Mouse (Mus musculus): ENCODE results near the gene Lrrtm4.

Lrrtm4 gene

GRCm38 (mm10) chr6:80018765-80019164 lies at the start of gene Lrrtm4:
Lrrtm4 (plus strand) TSS chr6:80018877.
- no peak for DNase-seq (ENCODE audit: low read depth, low spot score)

GRCm38 (mm10) chr6:80019189-80019860 lies 648 bp downstream of the Lrrtm4 start:
- DNase-seq (ENCODE audit: low read depth, low spot score) = no peak

DNA sequence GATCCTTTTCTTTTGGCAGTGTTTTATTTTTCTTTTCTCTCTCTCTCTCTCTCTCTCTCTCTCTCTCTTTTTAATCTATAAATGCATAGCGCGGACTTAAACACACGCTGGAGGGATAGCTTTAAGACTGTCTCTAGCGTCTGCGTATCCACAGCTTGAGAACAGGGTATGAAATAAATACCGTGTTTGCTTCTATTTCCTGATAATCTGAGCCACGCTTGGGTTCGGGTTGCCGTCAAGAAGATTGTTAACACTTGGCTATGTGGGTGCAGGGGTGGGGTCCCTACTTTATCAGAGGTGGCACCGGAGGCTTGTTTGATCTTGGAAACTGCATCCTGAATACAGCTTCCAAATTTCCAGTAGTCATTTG lies 1.2 kb downstream of the Lrrtm4 start:
- DNase-seq (ENCODE audit: low read depth, low spot score) = no peak

DNA sequence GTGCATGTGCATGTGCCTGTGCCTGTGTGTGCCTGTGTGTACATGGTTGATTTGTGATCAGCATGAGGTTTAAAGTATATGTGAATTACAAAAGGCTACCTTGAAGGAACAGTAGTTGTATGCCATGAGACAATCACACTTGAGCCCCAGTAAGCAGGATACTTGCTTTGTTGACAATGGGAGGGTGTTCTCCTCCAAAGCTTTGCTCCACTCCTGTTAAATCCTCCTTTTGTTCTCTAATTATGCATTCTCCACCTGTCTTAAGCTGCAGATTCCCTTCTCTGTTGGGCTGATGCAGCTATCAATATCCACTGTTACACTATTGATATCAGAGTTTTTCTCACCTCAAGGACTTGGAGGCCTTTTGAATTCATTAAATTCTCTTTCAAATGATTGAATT lies 38.2 kb downstream of the Lrrtm4 start:
- DNase-seq (ENCODE audit: low read depth, low spot score) = no peak

DNA sequence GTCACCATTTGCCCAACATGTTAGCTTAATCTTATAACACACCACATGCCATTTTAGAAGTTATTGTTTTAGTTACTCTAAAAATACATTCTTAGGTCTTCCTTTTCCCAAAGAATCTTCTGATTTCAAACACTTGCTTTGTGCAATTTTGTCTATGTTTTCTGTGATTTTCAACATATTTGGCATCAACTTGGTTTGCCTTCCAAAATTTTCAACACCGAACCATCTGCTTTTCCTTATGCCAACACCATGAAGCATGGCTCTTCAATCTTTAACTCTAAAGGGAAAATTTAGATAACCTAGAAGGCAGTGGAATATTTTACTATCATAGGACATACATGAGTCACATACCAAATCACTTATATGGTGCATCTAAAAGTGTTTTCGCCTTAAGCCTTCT lies 59.3 kb downstream of the Lrrtm4 start:
- DNase-seq (ENCODE audit: low read depth, low spot score) = no peak

DNA sequence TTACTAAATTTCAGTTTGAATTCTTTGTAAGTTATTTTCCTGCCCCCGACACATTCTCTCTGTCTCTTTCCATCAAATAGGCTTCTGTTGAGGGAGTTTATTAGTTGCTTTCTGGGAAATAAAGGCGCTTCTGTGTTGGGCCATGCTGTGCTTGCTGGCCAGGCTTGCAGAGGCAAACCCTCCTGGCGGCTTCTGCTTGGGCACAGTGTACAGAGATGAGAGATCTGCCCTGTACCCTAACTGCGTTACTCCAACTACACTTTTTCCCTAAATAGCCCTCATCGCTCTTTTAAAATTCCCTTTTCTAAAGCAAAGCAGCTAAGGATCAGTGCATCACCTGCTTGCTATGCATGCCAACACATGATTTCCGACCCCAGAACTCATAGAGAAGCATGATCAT lies 60.6 kb downstream of the Lrrtm4 start:
- DNase-seq (ENCODE audit: low read depth, low spot score) = no peak

GRCm38 (mm10) chr6:80094909-80095308 lies 76.2 kb downstream of the Lrrtm4 start:
- no peak for DNase-seq (ENCODE audit: low read depth, low spot score)

DNA sequence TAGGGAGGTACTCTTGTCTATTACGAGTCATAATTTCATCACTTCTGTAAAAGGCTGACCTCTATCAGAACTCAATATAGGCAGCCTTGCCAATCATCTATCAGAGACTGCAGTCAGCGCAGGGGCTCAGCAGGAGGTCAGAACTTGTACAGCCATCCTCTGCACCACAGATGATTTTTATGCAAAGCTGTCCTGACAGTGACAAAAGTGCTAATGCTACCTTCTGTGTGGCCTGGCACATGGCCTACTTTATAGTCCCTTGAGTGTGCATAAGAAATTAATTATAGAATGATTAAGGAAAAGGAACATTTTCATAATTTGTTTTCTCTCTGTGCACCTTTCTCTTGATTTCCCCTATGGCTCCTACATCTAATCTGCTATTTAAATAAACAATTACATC lies 86.7 kb downstream of the Lrrtm4 start:
- no peak for DNase-seq (ENCODE audit: low read depth, low spot score)

GRCm38 (mm10) chr6:80105843-80106242 lies 87.2 kb downstream of the Lrrtm4 start:
- DNase-seq (ENCODE audit: low read depth, low spot score) = no peak

- DNase-seq (ENCODE audit: low read depth, low spot score) = no peak
Observed at GRCm38 (mm10) chr6:80126419-80126818, 107.7 kb downstream of the Lrrtm4 start.

GRCm38 (mm10) chr6:80162585-80162984 lies 143.9 kb downstream of the Lrrtm4 start:
- DNase-seq (ENCODE audit: low read depth, low spot score) = no peak

DNA sequence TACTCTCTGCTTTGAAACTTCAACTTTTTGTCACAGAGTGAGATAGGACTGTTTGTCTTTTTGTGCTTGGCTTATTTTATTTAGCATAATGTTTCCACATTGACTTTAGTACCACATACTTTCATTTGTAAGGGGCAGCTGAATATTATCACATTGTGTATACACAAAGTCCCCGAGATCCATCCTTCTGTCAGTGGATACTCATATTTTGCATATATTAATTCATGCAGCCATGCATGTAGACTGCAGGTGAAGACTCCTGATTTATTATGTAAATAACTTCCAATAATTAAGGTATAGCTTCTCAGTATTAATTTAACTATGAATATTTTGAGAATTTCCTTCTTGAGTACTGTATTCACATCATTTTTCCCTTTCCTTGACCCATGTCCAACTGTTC lies 163.2 kb downstream of the Lrrtm4 start:
- no peak for DNase-seq (ENCODE audit: low read depth, low spot score)

DNA sequence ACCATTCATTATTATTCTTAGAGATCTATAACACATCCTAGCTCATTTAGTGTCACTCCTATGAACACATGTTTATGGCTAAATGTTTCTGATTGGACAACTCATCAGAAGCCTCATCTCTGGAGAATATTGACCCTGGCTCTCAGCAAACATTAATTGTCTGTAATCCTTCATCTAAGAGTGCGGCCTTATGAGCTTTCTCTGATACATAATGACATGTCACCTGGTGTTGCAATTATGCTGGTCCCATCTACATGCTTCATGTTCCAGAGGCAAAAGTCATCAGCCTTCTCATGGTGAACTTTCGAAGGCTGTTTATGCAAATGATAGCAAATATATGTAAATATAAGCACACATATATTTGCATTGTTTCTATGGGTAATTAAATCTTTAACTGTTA lies 163.7 kb downstream of the Lrrtm4 start:
- DNase-seq (ENCODE audit: low read depth, low spot score) = no peak

- no peak for DNase-seq (ENCODE audit: low read depth, low spot score)
Observed at GRCm38 (mm10) chr6:80185489-80186113, 166.9 kb downstream of the Lrrtm4 start.

DNA sequence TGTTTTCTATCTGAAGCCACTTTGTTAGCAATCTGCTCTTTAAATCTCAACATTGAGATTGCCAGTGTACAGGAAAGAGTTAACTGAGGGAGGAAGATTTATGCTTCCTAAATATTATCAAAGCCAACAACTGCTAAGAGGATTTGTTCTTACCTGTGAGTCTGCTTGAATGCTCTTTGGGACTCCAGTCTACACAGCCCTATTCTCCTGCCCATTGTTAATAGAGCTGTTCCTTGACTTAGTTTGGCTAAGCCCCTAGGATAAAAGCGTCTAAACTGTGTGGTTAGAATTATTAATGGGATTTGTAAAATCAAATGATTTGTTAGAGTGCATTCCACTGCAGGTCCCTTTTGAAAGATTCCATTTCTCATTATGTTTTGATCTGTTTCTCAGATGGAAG lies 168.1 kb downstream of the Lrrtm4 start:
- no peak for DNase-seq (ENCODE audit: low read depth, low spot score)

DNA sequence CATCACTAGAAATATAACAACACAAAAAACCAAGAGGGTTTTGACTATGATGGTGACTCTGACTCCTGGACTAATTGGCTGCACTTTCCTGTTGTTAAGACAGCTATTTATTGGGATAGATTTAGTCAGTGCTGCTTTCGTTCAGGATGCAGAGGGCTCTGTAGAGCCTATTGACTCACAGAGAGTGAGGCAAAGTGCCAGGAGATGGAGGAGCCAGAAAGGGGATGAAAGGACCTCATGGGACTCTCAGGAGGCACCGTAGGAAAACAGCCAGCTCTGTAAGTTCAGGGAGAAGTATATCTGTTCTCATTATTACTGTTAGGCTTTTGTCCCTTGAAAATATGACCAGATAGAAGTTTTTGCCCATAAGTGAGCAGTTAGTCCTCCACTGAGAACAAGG lies 190.8 kb downstream of the Lrrtm4 start:
- no peak for DNase-seq (ENCODE audit: low read depth, low spot score)

DNA sequence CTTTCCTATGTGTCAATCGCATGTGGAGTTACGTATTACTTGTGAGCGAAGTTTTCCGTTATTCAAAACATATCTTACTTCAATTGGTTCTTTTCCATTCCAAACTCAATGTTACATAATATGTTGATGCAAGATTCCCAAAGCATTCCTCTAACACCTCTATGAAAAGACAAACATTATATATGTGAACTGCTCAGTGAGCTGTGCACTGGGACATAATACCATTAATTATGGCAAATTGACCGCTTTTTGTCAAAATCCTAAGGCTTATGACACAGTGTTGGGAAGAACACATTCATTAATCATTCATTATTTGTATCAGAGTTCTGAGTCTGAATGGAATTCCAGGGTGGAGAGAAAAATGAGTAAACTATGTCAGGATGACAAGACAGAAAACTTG lies 191.6 kb downstream of the Lrrtm4 start:
- no peak for DNase-seq (ENCODE audit: low read depth, low spot score)

DNA sequence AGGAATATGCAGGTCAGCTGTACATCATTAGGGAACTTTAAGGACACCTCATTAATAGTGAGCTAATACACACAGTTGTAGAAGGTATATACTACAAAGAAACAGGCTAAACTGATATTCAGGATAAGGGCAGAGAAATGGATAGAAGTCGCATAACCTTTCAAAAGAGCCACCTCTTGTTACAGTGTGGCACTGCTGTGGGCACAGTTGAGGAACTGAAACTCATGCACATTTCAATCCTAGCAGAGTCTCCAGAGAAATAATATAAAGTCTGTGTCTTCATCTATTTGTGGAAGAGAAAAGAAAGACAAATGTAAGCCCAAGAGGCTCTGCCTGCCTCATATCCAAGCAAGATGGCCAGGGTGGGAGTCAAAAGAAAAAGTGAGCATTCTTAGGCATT lies 242.9 kb downstream of the Lrrtm4 start:
- DNase-seq (ENCODE audit: low read depth, low spot score) = no peak

DNA sequence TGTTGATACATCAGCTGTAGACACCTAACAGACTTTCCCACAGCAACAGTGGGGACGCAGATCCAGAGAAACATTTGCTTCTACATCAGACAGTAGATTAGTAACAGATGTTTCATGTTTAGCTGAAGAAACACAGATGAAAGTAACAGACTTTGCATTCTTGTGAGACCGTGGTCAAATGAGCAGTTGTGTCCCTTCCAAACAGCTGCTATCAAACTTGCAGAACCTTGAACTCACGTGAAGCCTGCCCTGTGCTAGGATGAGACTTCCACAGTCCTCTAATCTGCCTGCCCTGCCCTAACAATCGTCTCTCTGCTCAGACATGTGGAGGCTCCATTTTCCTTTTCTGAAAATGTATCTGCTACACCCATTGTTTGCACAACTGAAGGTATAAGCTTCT lies 245.3 kb downstream of the Lrrtm4 start:
- DNase-seq (ENCODE audit: low read depth, low spot score) = no peak

DNA sequence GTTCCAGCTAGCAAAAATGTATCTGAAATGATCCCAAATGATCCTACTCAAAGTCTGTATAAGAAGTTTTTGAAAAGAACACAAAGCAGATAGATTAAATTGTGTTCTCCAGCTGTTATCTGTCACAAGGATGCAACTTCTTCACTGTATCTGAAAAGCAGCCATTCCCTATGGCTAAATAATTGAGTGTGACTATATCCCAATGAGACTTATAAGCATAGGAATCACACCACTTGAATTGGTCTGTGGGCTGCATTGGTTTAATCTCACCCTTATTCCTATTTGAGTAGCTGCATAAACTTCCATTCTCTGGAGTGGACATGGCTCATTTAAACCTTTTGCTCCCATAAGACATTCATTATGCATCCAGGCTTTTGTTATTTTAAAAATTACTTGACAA lies 245.9 kb downstream of the Lrrtm4 start:
- DNase-seq (ENCODE audit: low read depth, low spot score) = no peak

GRCm38 (mm10) chr6:80265746-80266145 lies 247.1 kb downstream of the Lrrtm4 start:
- DNase-seq (ENCODE audit: low read depth, low spot score) = no peak

DNA sequence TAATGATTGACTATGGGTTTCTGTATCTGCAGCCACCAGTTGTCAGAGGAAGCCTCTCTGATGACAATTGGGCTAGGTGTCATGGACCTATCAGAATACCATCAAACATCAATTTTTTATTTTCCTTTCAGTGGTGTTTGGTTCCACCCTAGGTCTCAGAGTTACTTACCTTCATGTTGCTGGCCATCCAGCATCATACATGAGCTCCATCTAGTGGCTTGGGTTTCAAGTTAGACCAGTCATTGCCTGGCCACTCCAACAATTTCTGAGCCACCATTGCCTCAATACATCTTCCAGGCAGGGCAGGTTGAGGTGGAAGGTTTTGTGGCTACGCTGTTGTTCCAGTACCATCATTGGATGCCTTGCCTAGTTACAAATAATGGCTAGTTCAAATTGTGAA lies 268.3 kb downstream of the Lrrtm4 start:
- DNase-seq (ENCODE audit: low read depth, low spot score) = no peak

GRCm38 (mm10) chr6:80301871-80302270 lies 283.2 kb downstream of the Lrrtm4 start:
- no peak for DNase-seq (ENCODE audit: low read depth, low spot score)

DNA sequence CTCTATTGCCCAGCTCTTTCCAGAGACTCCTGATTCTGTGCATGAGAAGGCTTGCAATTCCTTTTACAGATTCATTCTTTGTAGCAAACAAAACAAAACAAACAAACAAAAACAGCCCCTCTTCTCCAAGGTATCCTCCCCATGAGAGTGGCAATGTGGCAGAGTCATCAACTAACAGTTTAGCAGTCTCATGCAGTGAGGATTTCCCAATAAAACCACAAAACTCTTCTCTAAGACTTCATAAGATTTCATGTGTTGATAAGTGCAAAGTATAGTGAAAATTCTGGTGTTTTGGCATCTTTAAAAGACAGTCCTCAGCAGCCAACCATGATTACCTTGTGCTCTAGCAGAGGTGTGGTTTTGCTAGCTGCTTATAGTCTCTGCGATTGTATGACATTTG lies 284.9 kb downstream of the Lrrtm4 start:
- no peak for DNase-seq (ENCODE audit: low read depth, low spot score)

All from retina, postnatal 7 days (tissue).